Mouse (Mus musculus): ENCODE measurements around the gene BC016579. TPM values are rescaled to one million over a fixed set of nuclear protein-coding genes. Genes with fewer than 3 reads are reported as not detected.

The BC016579 gene
- polyA plus RNA-seq, 1 experiment: 0.05 TPM

- Histone ChIP-seq H3K4me1 (ENCODE audit: control insufficient read depth, insufficient read depth, insufficient read length) (no peaks in the 10 kb centered on the region), H3K36me3 (ENCODE audit: control insufficient read depth, insufficient read depth, low read length) (no peaks in the 10 kb centered on the region), H3K27ac (ENCODE audit: insufficient read depth, low read length) (no peak overlapping the region), H3K4me3 (ENCODE audit: extremely low read depth, insufficient read depth, insufficient read length) (no peak overlapping the region), H3K27me3 (ENCODE audit: control insufficient read depth, insufficient read depth, low read length) (no peaks in the 10 kb centered on the region)
- no peak for DNase-seq (ENCODE audit: low read depth in 1 of 2, low spot score in 2 of 2)
- WGBS: 84% methylated on average over 3 of the region's 3 CpGs
- TF ChIP-seq POLR2A (IDR thresholded peaks at IDR 0.05; ENCODE audit: low read depth, low read length): no peak
- no peak for TF ChIP-seq CTCF (IDR thresholded peaks at IDR 0.05; ENCODE audit: extremely low read depth, insufficient read depth, insufficient read length, insufficient replicate concordance)
Observed at GRCm38 (mm10) chr16:45686833-45687232, 33.0 kb upstream of the BC016579 start.

DNA sequence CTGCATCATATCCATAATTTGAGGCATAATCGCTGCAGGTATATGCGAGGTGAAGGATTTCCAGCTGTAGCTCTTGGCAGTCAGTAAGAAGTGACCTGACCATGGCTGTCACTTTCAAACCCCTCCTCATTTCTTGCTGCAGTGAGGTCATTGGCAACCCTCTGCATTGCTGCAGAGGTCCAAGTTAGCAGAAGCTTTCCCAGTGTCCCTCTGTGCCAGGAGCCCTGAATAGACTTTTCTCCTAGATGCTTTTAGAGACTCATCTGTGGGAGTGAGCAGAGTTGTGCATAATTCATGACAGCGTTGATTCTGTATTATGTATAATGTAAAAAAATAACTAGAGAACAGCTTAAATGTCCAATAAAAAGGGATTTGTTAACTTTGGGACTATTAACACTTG, 31.4 kb upstream of the BC016579 start:
- TF ChIP-seq POLR2A (IDR thresholded peaks at IDR 0.05; ENCODE audit: low read depth, low read length) (no peak), CTCF (IDR thresholded peaks at IDR 0.05; ENCODE audit: extremely low read depth, insufficient read depth, insufficient read length, insufficient replicate concordance) (no peak)
- Histone ChIP-seq H3K4me3 (ENCODE audit: extremely low read depth, insufficient read depth, insufficient read length) (no peak overlapping the region), H3K27me3 (ENCODE audit: control insufficient read depth, insufficient read depth, low read length) (no peaks in the 10 kb centered on the region), H3K27ac (ENCODE audit: insufficient read depth, low read length) (no peak overlapping the region), H3K4me1 (ENCODE audit: control insufficient read depth, insufficient read depth, insufficient read length) (no peaks in the 10 kb centered on the region), H3K36me3 (ENCODE audit: control insufficient read depth, insufficient read depth, low read length) (no peaks in the 10 kb centered on the region)
- WGBS: 91% methylated on average over 3 of the region's 3 CpGs
- no peak for DNase-seq (ENCODE audit: low read depth in 1 of 2, low spot score in 2 of 2)

DNA sequence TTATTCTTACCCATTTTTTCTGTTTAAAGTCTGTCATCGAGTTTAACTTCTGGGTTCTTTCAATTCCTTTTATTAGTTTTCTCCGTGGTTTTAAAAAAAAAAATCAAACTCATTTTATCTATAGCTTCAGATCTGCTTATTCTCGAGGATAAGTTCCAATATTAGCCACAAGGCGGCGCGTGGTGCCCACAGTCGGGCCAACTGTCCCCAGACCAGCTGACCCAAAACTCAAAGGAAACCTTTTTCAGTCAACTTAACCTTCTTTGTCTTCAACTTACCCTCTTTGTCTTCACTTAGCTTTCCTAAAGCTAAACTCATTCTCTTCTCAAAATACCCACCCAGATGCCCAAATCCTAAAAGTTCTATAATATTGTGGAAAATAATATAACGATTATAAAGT, 30.9 kb upstream of the BC016579 start:
- Histone ChIP-seq H3K27me3 (ENCODE audit: control insufficient read depth, insufficient read depth, low read length) (no peaks in the 10 kb centered on the region), H3K27ac (ENCODE audit: insufficient read depth, low read length) (no peak overlapping the region), H3K4me1 (ENCODE audit: control insufficient read depth, insufficient read depth, insufficient read length) (no peaks in the 10 kb centered on the region), H3K4me3 (ENCODE audit: extremely low read depth, insufficient read depth, insufficient read length) (no peak overlapping the region), H3K36me3 (ENCODE audit: control insufficient read depth, insufficient read depth, low read length) (no peaks in the 10 kb centered on the region)
- peak in 1 of 2 experiments; percentile 44 for DNase-seq (ENCODE audit: low read depth in 1 of 2, low spot score in 2 of 2)
- WGBS: 13% methylated on average over 8 of the region's 8 CpGs
- no peak for TF ChIP-seq POLR2A (IDR thresholded peaks at IDR 0.05; ENCODE audit: low read depth, low read length)
- TF ChIP-seq CTCF (IDR thresholded peaks at IDR 0.05; ENCODE audit: extremely low read depth, insufficient read depth, insufficient read length, insufficient replicate concordance): peak; percentile 58; the same call in 1 of the 2 replicates

DNA sequence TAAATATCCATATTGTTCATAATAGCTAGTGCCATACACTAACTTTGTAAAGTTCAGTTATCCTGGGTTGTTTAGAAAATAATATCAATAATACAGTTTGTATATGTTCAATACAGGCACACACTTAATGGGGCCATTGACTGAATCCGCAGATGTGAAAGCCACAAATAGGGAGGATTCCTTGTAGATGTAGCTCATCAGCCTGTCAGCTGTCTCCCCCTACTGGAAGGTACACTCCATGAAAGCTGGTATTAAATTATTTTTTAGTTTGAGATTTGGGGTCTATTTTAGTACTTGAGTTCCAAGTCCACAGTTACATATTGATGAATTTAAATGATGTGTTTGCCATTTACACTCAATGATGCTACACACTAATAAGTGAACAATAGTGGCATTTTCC, 22.6 kb upstream of the BC016579 start:
- Histone ChIP-seq H3K4me1 (ENCODE audit: control insufficient read depth, insufficient read depth, insufficient read length) (no peaks in the 10 kb centered on the region), H3K27me3 (ENCODE audit: control insufficient read depth, insufficient read depth, low read length) (no peaks in the 10 kb centered on the region), H3K36me3 (ENCODE audit: control insufficient read depth, insufficient read depth, low read length) (no peaks in the 10 kb centered on the region), H3K27ac (ENCODE audit: insufficient read depth, low read length) (no peak overlapping the region), H3K4me3 (ENCODE audit: extremely low read depth, insufficient read depth, insufficient read length) (no peak overlapping the region)
- 6% methylated on average over 1 of the region's 1 CpGs for WGBS
- DNase-seq (ENCODE audit: low read depth in 1 of 2, low spot score in 2 of 2): no peak
- TF ChIP-seq POLR2A (IDR thresholded peaks at IDR 0.05; ENCODE audit: low read depth, low read length) (no peak), CTCF (IDR thresholded peaks at IDR 0.05; ENCODE audit: extremely low read depth, insufficient read depth, insufficient read length, insufficient replicate concordance) (no peak)

GRCm38 (mm10) chr16:45670005-45670404, 16.1 kb upstream of the BC016579 start:
- DNase-seq (ENCODE audit: low read depth in 1 of 2, low spot score in 2 of 2): no peak
- no peak overlapping the region for H3K4me3 ChIP-seq (ENCODE audit: extremely low read depth, insufficient read depth, insufficient read length)
- no peaks in the 10 kb centered on the region for H3K4me1 ChIP-seq (ENCODE audit: control insufficient read depth, insufficient read depth, insufficient read length)
- no peak for TF ChIP-seq CTCF (IDR thresholded peaks at IDR 0.05; ENCODE audit: extremely low read depth, insufficient read depth, insufficient read length, insufficient replicate concordance)
- TF ChIP-seq POLR2A (IDR thresholded peaks at IDR 0.05; ENCODE audit: low read depth, low read length): no peak
- H3K27ac ChIP-seq (ENCODE audit: insufficient read depth, low read length): no peak overlapping the region
- H3K27me3 ChIP-seq (ENCODE audit: control insufficient read depth, insufficient read depth, low read length): no peaks in the 10 kb centered on the region
- no peaks in the 10 kb centered on the region for H3K36me3 ChIP-seq (ENCODE audit: control insufficient read depth, insufficient read depth, low read length)
- 80% methylated on average over 4 of the region's 4 CpGs for WGBS

DNA sequence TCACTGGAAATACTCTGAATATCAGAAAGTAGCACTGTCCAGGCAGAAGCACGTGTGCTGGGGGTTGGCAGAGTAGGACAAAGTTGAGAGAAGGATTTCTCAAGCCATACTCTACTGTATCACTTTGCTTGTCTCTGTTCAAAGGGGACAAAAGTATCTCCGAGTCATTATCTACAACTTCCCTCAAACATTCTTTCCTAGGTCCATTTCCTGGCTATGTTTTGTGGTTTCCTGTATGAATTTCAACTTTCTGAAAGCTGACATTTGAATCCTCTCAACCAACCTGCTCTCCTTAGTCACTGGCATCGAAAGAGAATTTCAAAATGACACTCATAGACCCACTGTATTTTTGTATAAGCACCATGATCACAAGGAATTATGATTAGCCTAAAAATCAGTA, 14.3 kb upstream of the BC016579 start:
- H3K36me3 ChIP-seq (ENCODE audit: control insufficient read depth, insufficient read depth, low read length): no peaks in the 10 kb centered on the region
- DNase-seq (ENCODE audit: low read depth in 1 of 2, low spot score in 2 of 2): no peak
- 12% methylated on average over 3 of the region's 3 CpGs for WGBS
- no peaks in the 10 kb centered on the region for H3K27me3 ChIP-seq (ENCODE audit: control insufficient read depth, insufficient read depth, low read length)
- H3K27ac ChIP-seq (ENCODE audit: insufficient read depth, low read length): no peak overlapping the region
- H3K4me3 ChIP-seq (ENCODE audit: extremely low read depth, insufficient read depth, insufficient read length): no peak overlapping the region
- no peaks in the 10 kb centered on the region for H3K4me1 ChIP-seq (ENCODE audit: control insufficient read depth, insufficient read depth, insufficient read length)
- no peak for TF ChIP-seq CTCF (IDR thresholded peaks at IDR 0.05; ENCODE audit: extremely low read depth, insufficient read depth, insufficient read length, insufficient replicate concordance)
- TF ChIP-seq POLR2A (IDR thresholded peaks at IDR 0.05; ENCODE audit: low read depth, low read length): no peak

DNA sequence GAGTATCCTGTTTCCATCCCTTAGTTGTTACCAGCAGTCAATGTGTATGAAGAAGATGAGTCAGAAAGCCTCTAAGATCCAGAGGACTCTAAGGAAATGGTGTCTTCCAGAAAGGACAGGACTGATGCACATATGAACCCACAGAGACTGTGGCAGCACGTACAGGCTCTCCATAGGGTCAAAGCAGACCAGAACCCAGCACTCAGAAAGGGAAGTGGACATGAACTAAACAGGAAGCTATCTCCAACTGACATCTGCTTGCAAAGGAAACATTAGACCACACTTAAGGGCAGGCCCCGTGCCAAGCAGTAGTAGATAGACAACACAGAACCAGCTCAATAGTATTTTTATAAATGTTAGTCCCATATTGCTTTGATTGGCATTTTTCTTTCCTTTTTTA, 12.3 kb upstream of the BC016579 start:
- 5% methylated on average over 2 of the region's 2 CpGs for WGBS
- TF ChIP-seq POLR2A (IDR thresholded peaks at IDR 0.05; ENCODE audit: low read depth, low read length) (no peak), CTCF (IDR thresholded peaks at IDR 0.05; ENCODE audit: extremely low read depth, insufficient read depth, insufficient read length, insufficient replicate concordance) (no peak)
- Histone ChIP-seq H3K27me3 (ENCODE audit: control insufficient read depth, insufficient read depth, low read length) (no peaks in the 10 kb centered on the region), H3K27ac (ENCODE audit: insufficient read depth, low read length) (no peak overlapping the region), H3K4me3 (ENCODE audit: extremely low read depth, insufficient read depth, insufficient read length) (no peak overlapping the region), H3K36me3 (ENCODE audit: control insufficient read depth, insufficient read depth, low read length) (no peaks in the 10 kb centered on the region), H3K4me1 (ENCODE audit: control insufficient read depth, insufficient read depth, insufficient read length) (no peaks in the 10 kb centered on the region)
- no peak for DNase-seq (ENCODE audit: low read depth in 1 of 2, low spot score in 2 of 2)
